Mouse (Mus musculus): Measurements from ENCODE around the gene Pi16. TPM values are rescaled to one million over a fixed set of nuclear protein-coding genes. Genes with fewer than 3 reads are reported as not detected.
"Not testable (repeated sequence)": the region's sequence is repeated elsewhere in the genome, so short reads cannot be mapped to it uniquely, and the experiment has no call there.

The Pi16 gene
- 1.8 and 2.6 TPM in 2 replicates for polyA plus RNA-seq (2015; fragmentation: Nextera tagmentation; extraction: Ambion mirVana)

GRCm38 (mm10) chr17:29317380-29317779 lies at the start of gene Pi16:
Pi16 (plus strand) TSS chr17:29317680.
- not testable (repeated sequence) for ATAC-seq (ENCODE audit: insufficient read depth, low FRiP score); H3K36me3 ChIP-seq (ENCODE audit: control insufficient read depth, insufficient read depth, low read length); H3K9ac ChIP-seq (ENCODE audit: low read length); H3K4me2 ChIP-seq (ENCODE audit: low read depth, low read length); H3K9me3 ChIP-seq (replicated peaks; ENCODE audit: control insufficient read depth, low read length); H3K4me1 ChIP-seq (ENCODE audit: control insufficient read depth, insufficient read depth, low read length); H3K27me3 ChIP-seq (ENCODE audit: control insufficient read depth, insufficient read depth, low read length); H3K4me3 ChIP-seq (replicated peaks; ENCODE audit: low read length)
- H3K27ac ChIP-seq (ENCODE audit: low read length), result peak within 1 kb of the TSS; percentile 16; the same call in 1 of the 2 replicates
- WGBS, result 91% methylated on average over 3 of the region's 3 CpGs

GRCm38 (mm10) chr17:29267931-29268681 lies 49.4 kb upstream of the Pi16 start:
- ATAC-seq (ENCODE audit: insufficient read depth, low FRiP score), result peak; percentile 50; the same call in 1 of the 2 replicates
- Histone ChIP-seq H3K9ac (ENCODE audit: low read length) (peak overlapping the region; percentile 94), H3K4me2 (ENCODE audit: low read depth, low read length) (peak overlapping the region; percentile 59), H3K27me3 (ENCODE audit: control insufficient read depth, insufficient read depth, low read length) (no peaks in the 10 kb centered on the region), H3K27ac (ENCODE audit: low read length) (peak overlapping the region; percentile 96), H3K9me3 (replicated peaks; ENCODE audit: control insufficient read depth, low read length) (no peaks in the 10 kb centered on the region), H3K36me3 (ENCODE audit: control insufficient read depth, insufficient read depth, low read length) (no peaks in the 10 kb centered on the region), H3K4me1 (ENCODE audit: control insufficient read depth, insufficient read depth, low read length) (peaks cover 23% of the 10 kb centered on the region), H3K4me3 (replicated peaks; ENCODE audit: low read length) (peak overlapping the region; percentile 74)
- WGBS, result 44% methylated on average over 6 of the region's 6 CpGs

GRCm38 (mm10) chr17:29268682-29269348 lies 48.7 kb upstream of the Pi16 start, which contains the start of gene BC004004:
BC004004 (plus strand) TSS chr17:29268788.
- H3K36me3 ChIP-seq (ENCODE audit: control insufficient read depth, insufficient read depth, low read length), result no peaks in the 10 kb centered on the region
- peak; percentile 91 for ATAC-seq (ENCODE audit: insufficient read depth, low FRiP score)
- H3K4me3 ChIP-seq (replicated peaks; ENCODE audit: low read length), result peak within 1 kb of the TSS; percentile 74
- H3K27ac ChIP-seq (ENCODE audit: low read length), result peak within 1 kb of the TSS; percentile 96
- peak within 1 kb of the TSS; percentile 94 for H3K9ac ChIP-seq (ENCODE audit: low read length)
- no peaks in the 10 kb centered on the region for H3K9me3 ChIP-seq (replicated peaks; ENCODE audit: control insufficient read depth, low read length)
- H3K4me2 ChIP-seq (ENCODE audit: low read depth, low read length), result peak within 1 kb of the TSS; percentile 59
- WGBS, result 0% methylated on average over 61 of the region's 63 CpGs
- H3K27me3 ChIP-seq (ENCODE audit: control insufficient read depth, insufficient read depth, low read length), result no peaks in the 10 kb centered on the region
- H3K4me1 ChIP-seq (ENCODE audit: control insufficient read depth, insufficient read depth, low read length), result peaks cover 22% of the 10 kb centered on the region

- Histone ChIP-seq H3K9ac (ENCODE audit: low read length) (peak overlapping the region; percentile 94), H3K9me3 (replicated peaks; ENCODE audit: control insufficient read depth, low read length) (no peaks in the 10 kb centered on the region), H3K27ac (ENCODE audit: low read length) (peak overlapping the region; percentile 96), H3K27me3 (ENCODE audit: control insufficient read depth, insufficient read depth, low read length) (no peaks in the 10 kb centered on the region), H3K36me3 (ENCODE audit: control insufficient read depth, insufficient read depth, low read length) (no peaks in the 10 kb centered on the region), H3K4me2 (ENCODE audit: low read depth, low read length) (peak overlapping the region; percentile 59), H3K4me1 (ENCODE audit: control insufficient read depth, insufficient read depth, low read length) (peaks cover 20% of the 10 kb centered on the region), H3K4me3 (replicated peaks; ENCODE audit: low read length) (peak overlapping the region; percentile 74)
- WGBS, result 18% methylated on average over 10 of the region's 10 CpGs
- ATAC-seq (ENCODE audit: insufficient read depth, low FRiP score), result no peak
These were observed 48.2 kb upstream of the Pi16 start for GRCm38 (mm10) chr17:29269349-29269706.

GRCm38 (mm10) chr17:29270148-29270698 lies 47.3 kb upstream of the Pi16 start:
- H3K27ac ChIP-seq (ENCODE audit: low read length), result no peak overlapping the region
- H3K4me1 ChIP-seq (ENCODE audit: control insufficient read depth, insufficient read depth, low read length), result peaks cover 17% of the 10 kb centered on the region; the same call in 1 of the 2 replicates
- H3K36me3 ChIP-seq (ENCODE audit: control insufficient read depth, insufficient read depth, low read length), result no peaks in the 10 kb centered on the region
- no peaks in the 10 kb centered on the region for H3K9me3 ChIP-seq (replicated peaks; ENCODE audit: control insufficient read depth, low read length)
- no peak overlapping the region for H3K4me3 ChIP-seq (replicated peaks; ENCODE audit: low read length)
- H3K9ac ChIP-seq (ENCODE audit: low read length), result no peak overlapping the region
- H3K27me3 ChIP-seq (ENCODE audit: control insufficient read depth, insufficient read depth, low read length), result no peaks in the 10 kb centered on the region
- WGBS, result 86% methylated on average over 9 of the region's 9 CpGs
- peak overlapping the region; percentile 59; the same call in 1 of the 2 replicates for H3K4me2 ChIP-seq (ENCODE audit: low read depth, low read length)
- no peak for ATAC-seq (ENCODE audit: insufficient read depth, low FRiP score)

- 53% methylated on average over 7 of the region's 7 CpGs for WGBS
- no peak; the same call in 1 of the 2 replicates for ATAC-seq (ENCODE audit: insufficient read depth, low FRiP score)
These were observed 44.3 kb upstream of the Pi16 start for GRCm38 (mm10) chr17:29273156-29273555.

GRCm38 (mm10) chr17:29273889-29274288 lies 43.6 kb upstream of the Pi16 start:
- Histone ChIP-seq H3K4me3 (replicated peaks; ENCODE audit: low read length) (no peak overlapping the region), H3K27me3 (ENCODE audit: control insufficient read depth, insufficient read depth, low read length) (no peaks in the 10 kb centered on the region), H3K9ac (ENCODE audit: low read length) (no peak overlapping the region), H3K4me2 (ENCODE audit: low read depth, low read length) (no peak overlapping the region), H3K36me3 (ENCODE audit: control insufficient read depth, insufficient read depth, low read length) (no peaks in the 10 kb centered on the region), H3K4me1 (ENCODE audit: control insufficient read depth, insufficient read depth, low read length) (peaks cover 10% of the 10 kb centered on the region; the same call in 1 of the 2 replicates), H3K27ac (ENCODE audit: low read length) (peak overlapping the region; percentile 4; the same call in 1 of the 2 replicates), H3K9me3 (replicated peaks; ENCODE audit: control insufficient read depth, low read length) (no peaks in the 10 kb centered on the region)
- ATAC-seq (ENCODE audit: insufficient read depth, low FRiP score), result no peak
- 71% methylated on average over 11 of the region's 11 CpGs for WGBS

More at GRCm38 (mm10) chr17:29273156-29273555, 44.3 kb upstream of the Pi16 start:
- peaks cover 11% of the 10 kb centered on the region; the same call in 1 of the 2 replicates for H3K4me1 ChIP-seq (ENCODE audit: control insufficient read depth, insufficient read depth, low read length)
- no peaks in the 10 kb centered on the region for H3K27me3 ChIP-seq (ENCODE audit: control insufficient read depth, insufficient read depth, low read length)
- no peak overlapping the region for H3K4me2 ChIP-seq (ENCODE audit: low read depth, low read length)
- H3K4me3 ChIP-seq (replicated peaks; ENCODE audit: low read length), result no peak overlapping the region
- H3K9ac ChIP-seq (ENCODE audit: low read length), result no peak overlapping the region
- H3K36me3 ChIP-seq (ENCODE audit: control insufficient read depth, insufficient read depth, low read length), result no peaks in the 10 kb centered on the region
- H3K27ac ChIP-seq (ENCODE audit: low read length), result no peak overlapping the region
- H3K9me3 ChIP-seq (replicated peaks; ENCODE audit: control insufficient read depth, low read length), result no peaks in the 10 kb centered on the region

GRCm38 (mm10) chr17:29280422-29280821 lies 37.1 kb upstream of the Pi16 start:
- Histone ChIP-seq H3K4me1 (ENCODE audit: control insufficient read depth, insufficient read depth, low read length) (0 out of 2 replicates have a peak, but pooled peaks cover 3% of the 10 kb centered on the region), H3K27me3 (ENCODE audit: control insufficient read depth, insufficient read depth, low read length) (no peaks in the 10 kb centered on the region), H3K36me3 (ENCODE audit: control insufficient read depth, insufficient read depth, low read length) (no peaks in the 10 kb centered on the region), H3K27ac (ENCODE audit: low read length) (no peak overlapping the region), H3K9ac (ENCODE audit: low read length) (no peak overlapping the region), H3K4me2 (ENCODE audit: low read depth, low read length) (no peak overlapping the region), H3K9me3 (replicated peaks; ENCODE audit: control insufficient read depth, low read length) (no peaks in the 10 kb centered on the region), H3K4me3 (replicated peaks; ENCODE audit: low read length) (no peak overlapping the region)
- WGBS, result 91% methylated on average over 5 of the region's 5 CpGs
- ATAC-seq (ENCODE audit: insufficient read depth, low FRiP score), result no peak

- Histone ChIP-seq H3K27me3 (ENCODE audit: control insufficient read depth, insufficient read depth, low read length) (no peaks in the 10 kb centered on the region), H3K9ac (ENCODE audit: low read length) (no peak overlapping the region), H3K9me3 (replicated peaks; ENCODE audit: control insufficient read depth, low read length) (no peaks in the 10 kb centered on the region), H3K4me3 (replicated peaks; ENCODE audit: low read length) (no peak overlapping the region), H3K36me3 (ENCODE audit: control insufficient read depth, insufficient read depth, low read length) (no peaks in the 10 kb centered on the region), H3K4me1 (ENCODE audit: control insufficient read depth, insufficient read depth, low read length) (0 out of 2 replicates have a peak, but pooled peaks cover 3% of the 10 kb centered on the region), H3K27ac (ENCODE audit: low read length) (no peak overlapping the region), H3K4me2 (ENCODE audit: low read depth, low read length) (no peak overlapping the region)
- no peak for ATAC-seq (ENCODE audit: insufficient read depth, low FRiP score)
- WGBS, result 75% methylated on average over 5 of the region's 5 CpGs
These were observed 35.9 kb upstream of the Pi16 start for GRCm38 (mm10) chr17:29281541-29281940.

All from stomach, embryonic 16.5 days (tissue).